Mouse (Mus musculus) ZHBTc4 (cell line): ENCODE data around the gene Phgr1.
A peak's percentile ranks its signal among the peaks of the same experiment; 100 is the strongest.

Source experiments
- DNase-seq: peaks from one replicate; pipeline ENCODE4 v3.0.0-alpha.2; 2011; ENCODE audit warnings: low read depth, low spot score

The Phgr1 gene

GRCm38 (mm10) chr2:118772158-118772874, at the start of gene Phgr1:
Gene Phgr1, plus strand, starts transcription at chr2:118772769.
- DNase-seq = no peak

- no peak for DNase-seq
Measured at GRCm38 (mm10) chr2:118723693-118724486, 48.7 kb upstream of the Phgr1 start.

- DNase-seq = no peak
Measured at GRCm38 (mm10) chr2:118725511-118725910, 47.1 kb upstream of the Phgr1 start.

GRCm38 (mm10) chr2:118726873-118727272, 45.7 kb upstream of the Phgr1 start:
- DNase-seq = no peak

- no peak for DNase-seq
Measured at GRCm38 (mm10) chr2:118727911-118728310, 44.7 kb upstream of the Phgr1 start.

- DNase-seq = no peak
Measured at GRCm38 (mm10) chr2:118728337-118728736, 44.2 kb upstream of the Phgr1 start, which contains the start of gene Plcb2. Gene Plcb2, minus strand, starts transcription at chr2:118728438.

GRCm38 (mm10) chr2:118729194-118729593, 43.4 kb upstream of the Phgr1 start:
- DNase-seq = no peak

GRCm38 (mm10) chr2:118729816-118730621, 42.5 kb upstream of the Phgr1 start:
- no peak for DNase-seq

GRCm38 (mm10) chr2:118730622-118730915, 42.0 kb upstream of the Phgr1 start:
- DNase-seq = peak; percentile 42

- DNase-seq = no peak
Measured at GRCm38 (mm10) chr2:118731981-118732380, 40.6 kb upstream of the Phgr1 start.

GRCm38 (mm10) chr2:118733341-118733740, 39.2 kb upstream of the Phgr1 start:
- DNase-seq = no peak

GRCm38 (mm10) chr2:118740341-118740740, 32.2 kb upstream of the Phgr1 start:
- DNase-seq = no peak

GRCm38 (mm10) chr2:118741183-118741582, 31.4 kb upstream of the Phgr1 start:
- DNase-seq = no peak

GRCm38 (mm10) chr2:118743261-118743943, 29.2 kb upstream of the Phgr1 start:
- DNase-seq = peak; percentile 74

GRCm38 (mm10) chr2:118744621-118745020, 27.9 kb upstream of the Phgr1 start:
- DNase-seq = no peak

GRCm38 (mm10) chr2:118745232-118745884, 27.2 kb upstream of the Phgr1 start, which contains the start of gene Inafm2:
Gene Inafm2, plus strand, starts transcription at chr2:118745758.
- DNase-seq = peak; percentile 84

GRCm38 (mm10) chr2:118745915-118746901, 26.4 kb upstream of the Phgr1 start:
- DNase-seq = peak; percentile 46

GRCm38 (mm10) chr2:118747301-118747960, 25.1 kb upstream of the Phgr1 start:
- DNase-seq = no peak

GRCm38 (mm10) chr2:118749341-118749884, 23.2 kb upstream of the Phgr1 start:
- DNase-seq = peak; percentile 29
